Mouse (Mus musculus) gastrocnemius, postnatal 25 days (tissue): ENCODE data around the gene Kif2a. TPM values are rescaled to one million over a fixed set of nuclear protein-coding genes. Genes with fewer than 3 reads are reported as not detected.
A peak's percentile ranks its signal among the peaks of the same experiment; 100 is the strongest.
"Not testable (repeated sequence)": the region's sequence is repeated elsewhere in the genome, so short reads cannot be mapped to it uniquely, and the experiment has no call there.

ENCODE experiments used
- DNase-seq: peaks from one replicate; pipeline ENCODE4 v3.0.0; 2022
- total RNA-seq, 2 experiments: library from RNA; stranded (reverse); gene quantifications; 1 replicate in 1 of 2; 2 replicates in 1 of 2; pipeline ENCODE4 v1.2.3; 2021

The Kif2a gene
- total RNA-seq, 2 experiments from 2014 or later, result 23.3 to 23.4 TPM

DNA sequence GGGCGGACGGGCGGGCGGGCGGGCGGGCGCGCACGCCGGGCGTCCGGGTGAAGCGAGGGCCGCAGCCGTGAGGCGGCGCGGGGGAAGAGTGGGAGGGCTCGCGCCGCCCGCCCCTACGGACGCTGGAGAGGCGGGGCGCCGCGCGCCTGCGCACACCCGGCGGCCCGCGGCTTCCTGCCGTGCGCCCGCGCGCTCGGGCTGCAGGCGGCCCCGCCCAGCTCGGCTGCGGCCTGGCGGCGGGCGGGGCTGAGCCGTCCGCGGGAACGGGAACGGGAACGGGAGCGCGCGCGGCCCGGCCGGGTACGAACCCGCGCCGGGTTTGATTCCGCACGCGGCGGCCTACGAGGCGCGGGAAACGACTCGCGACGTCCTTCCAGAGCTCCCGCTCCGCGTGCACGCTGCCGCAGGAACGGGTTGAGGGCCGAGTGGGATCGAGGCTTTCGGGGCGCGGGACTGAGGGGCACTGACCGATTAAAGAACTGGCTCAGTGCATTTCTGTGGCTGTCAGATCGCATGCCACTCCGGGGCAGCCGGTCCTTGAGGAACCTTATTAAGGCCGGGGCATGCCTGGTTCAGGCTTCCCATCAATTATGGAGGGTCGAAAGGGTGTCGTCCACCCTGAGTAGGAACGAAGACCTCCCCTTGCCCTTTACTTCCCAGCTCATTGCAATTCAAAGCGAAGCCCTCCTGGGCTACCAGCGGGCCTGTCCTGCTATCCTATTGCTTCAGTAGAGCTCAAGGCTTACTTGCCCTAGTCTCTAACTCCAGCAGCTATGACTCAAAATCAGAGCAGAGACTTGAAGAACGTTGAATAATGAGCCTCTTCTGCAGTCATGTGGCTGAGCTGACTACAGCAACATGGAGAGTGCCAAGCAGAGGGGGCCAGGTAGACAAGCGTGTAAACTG lies 593 bp upstream of the Kif2a start:
- DNase-seq, result peak; percentile 83

DNA sequence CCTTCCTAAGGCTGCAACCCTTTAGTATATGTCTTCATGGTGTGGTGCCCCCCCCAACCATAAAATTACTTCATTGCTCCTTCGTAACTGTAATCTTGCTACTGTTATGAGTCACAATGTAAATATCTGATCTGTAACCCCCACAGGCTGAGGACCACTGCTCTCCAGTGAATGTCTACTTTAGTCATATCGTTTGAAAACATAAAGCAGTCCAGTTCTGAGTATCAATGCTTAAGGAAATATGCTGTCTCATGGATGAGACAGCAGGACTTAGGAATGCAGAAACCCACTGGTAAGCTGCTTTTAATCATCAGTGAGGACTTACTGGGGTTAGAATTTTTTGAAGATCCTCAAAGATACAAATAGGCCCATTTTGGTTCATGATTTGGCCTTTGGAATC lies 2.5 kb downstream of the Kif2a start:
- no peak for DNase-seq

DNA sequence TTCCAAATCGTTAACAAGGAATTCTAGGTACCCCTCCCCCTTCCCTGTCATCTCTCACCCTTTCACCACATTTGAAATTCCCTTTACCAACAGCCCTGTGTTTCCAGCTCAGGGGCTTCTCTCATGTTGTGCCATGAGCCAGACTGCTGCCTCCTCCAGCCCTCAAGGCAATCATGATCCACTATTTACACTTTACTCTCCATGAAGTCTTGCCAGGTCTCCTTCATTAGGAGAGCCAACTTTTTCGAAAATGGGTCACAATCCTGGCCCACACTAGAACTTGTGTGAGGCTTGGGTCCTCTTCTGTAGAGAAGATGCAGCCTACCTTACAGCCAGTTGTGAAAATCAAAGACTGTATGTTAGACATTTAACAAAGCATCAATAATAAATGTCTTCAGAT lies 8.0 kb downstream of the Kif2a start:
- DNase-seq, result no peak

DNA sequence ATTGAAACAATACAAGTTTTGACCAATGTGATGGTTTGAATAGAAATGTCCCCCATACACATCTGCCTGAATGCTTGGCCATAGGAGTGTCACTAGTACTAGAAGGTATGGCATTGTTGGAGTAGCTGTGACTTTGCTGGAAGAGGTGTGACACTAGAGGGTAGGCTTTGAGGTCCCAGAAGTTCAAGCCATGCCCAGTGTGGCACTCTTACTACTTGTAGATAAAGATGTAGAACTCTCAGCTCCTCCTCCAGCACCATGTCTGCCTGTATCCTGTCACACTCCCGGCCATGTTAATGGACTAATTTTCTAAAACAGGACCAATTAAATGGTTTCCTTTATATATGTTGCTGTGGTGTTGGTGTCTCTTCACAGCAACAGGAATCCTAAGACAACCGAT lies 10.3 kb downstream of the Kif2a start:
- no peak for DNase-seq

DNA sequence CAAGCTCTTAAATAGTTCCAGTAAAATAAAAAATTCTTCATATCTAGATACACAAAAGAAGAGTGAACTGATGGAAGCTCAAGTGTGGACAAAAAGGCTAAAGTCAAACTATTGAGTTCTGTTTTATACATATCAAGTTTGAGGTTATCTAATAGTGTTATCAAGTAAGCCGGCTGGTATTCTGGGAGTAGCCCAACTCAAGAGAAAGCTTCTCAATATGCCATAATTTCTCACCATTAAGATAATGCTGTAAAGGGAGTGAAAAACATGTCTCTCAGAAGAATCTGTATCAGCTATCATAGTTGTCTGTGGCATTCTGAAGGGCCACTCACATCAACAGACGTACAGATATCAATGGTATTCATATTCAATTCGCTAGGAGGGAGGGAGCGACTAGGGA lies 13.8 kb downstream of the Kif2a start:
- DNase-seq, result no peak

DNA sequence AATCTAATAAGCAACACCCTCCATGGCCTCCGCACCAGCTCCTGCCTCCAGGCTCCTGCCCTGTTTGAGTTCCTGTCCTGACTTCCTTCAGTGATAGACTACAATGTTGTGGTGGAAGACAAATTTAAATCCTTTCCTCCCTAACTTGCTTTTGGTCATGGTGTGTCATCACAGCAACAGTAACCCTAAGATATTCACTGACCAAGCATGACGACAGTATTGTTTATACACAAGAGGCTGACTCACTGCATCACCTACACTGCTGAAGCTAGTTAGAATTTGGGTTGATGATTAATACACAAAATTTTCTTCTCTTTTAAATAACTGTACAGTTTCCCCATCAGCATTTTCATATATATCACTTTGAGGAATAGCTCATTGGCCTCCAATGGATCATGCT lies 18.7 kb downstream of the Kif2a start:
- DNase-seq, result no peak

DNA sequence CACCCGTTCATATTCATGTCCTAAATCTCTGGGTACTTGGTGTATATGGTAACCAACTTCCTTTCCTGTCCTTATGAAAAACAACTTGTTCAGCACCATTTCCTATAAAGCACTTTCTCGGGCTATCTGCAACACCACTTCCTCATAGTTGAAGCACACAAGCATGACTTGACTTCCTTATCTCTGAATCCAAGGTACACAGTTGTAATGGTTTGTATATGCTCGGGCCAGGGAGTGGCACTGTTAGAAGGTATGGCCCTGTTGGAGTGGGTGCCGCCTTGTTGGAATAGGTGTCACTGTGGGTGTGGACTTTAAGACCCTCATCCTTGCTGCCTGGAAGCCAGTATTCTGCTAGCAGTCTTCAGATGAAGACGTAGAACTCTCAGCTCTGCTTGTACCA lies 23.3 kb downstream of the Kif2a start:
- DNase-seq, result no peak

DNA sequence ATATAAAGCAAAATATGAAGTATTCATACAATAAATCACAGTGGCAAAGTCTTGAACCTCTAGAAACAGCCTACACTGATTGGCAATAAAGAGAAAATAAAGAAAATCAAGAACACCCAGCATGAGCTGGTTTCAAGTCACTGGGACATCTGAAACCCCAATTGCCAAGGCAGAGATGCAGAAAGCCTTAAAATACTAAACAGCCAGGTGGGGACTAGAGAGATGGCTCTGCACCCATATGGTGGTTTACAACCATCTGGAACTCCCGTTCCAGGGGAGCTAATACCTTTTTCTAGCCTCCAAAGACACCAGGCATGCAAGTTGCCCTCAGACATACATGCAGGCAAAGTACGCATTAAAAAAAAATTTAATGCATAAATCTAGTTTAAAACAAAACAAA lies 23.9 kb downstream of the Kif2a start:
- no peak for DNase-seq

DNA sequence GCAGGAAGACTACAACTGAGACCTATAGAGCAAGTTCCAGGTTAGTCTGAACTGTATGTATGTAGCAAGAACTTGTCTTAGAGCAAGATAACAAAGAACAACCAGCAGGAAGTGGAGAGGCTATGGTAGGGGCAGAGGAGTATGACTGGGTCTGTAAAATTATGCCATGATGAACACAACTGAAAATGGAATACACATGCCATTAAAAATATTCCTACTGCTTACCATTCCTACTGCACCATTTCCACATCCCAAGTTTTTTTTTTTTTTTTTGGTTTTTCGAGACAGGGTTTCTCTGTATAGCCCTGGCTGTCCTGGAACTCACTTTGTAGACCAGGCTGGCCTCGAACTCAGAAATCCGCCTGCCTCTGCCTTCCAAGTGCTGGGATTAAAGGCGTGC lies 24.4 kb downstream of the Kif2a start:
- not testable (repeated sequence) for DNase-seq

DNA sequence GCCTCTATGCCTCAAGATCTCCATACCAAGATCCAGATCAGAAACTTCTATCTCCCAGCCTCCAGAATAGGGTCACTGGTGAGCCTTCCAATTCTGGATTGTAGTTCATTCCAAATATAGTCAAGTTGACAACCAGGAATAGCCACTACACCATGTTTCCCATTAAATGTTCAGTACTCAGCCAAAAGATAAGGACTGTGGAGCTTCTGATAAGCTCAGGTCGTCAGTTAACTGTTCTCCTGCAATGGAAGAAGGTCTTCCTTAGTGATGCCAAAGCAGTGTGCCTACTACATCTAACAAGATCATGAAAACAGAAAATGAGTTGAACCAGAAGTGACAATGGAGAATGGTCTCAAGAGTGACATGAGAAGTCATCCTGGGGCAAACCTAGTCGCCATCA lies 25.0 kb downstream of the Kif2a start:
- DNase-seq, result no peak

DNA sequence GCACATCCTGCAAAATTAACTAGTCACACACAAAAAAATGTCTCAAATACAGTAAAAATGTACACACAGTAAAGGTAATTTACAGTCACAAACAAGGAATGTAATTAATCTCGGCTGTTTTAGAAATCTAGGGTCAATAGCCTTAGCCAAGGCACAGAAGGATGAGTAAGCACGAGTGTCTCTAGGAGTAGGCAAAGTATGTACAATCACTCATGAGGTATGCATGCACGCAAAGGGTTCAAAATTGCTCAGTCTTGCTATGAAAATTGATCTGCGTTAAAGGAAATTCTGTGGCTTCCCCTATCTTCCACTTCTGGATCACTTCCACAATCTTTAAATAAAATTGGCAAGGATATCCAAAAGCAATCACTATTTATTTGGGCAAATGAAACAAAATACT lies 60.4 kb downstream of the Kif2a start:
- no peak for DNase-seq

DNA sequence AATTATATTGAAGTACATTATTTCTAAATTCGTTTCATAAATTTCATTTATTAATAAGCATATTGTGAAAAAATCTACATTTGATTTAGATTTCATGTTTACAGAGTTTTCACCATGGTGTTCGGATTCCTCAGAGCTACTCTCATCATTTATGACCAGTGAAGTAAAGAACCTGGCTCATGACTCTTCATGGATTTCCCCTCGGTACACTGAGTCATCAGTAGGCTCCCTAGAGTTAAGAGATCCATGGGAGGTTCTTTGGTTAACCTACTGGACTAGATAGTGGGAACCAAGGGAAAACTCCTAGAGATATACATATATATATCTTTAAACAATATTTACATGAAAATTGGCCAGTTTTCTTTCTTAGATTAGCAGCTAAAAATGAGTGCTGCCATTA lies 61.4 kb downstream of the Kif2a start:
- no peak for DNase-seq

DNA sequence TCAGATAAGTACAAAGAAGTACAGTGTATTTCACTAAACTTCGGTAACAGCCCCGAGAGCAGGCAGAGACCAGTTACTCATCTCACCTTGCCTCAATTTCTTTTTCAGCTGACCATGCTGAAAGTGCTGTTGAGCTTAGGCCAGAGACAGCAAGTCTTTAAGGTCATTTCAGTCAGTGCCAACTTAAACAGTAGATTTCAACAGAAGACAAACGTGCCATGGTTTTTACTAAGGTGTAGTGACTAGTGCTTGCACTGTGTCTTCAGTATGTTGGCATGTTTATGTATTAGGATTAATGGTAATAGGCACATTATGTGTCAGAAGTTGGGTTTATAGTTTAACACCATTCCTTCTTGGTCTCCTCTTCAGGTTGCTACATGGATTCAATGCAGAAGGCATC lies 63.6 kb downstream of the Kif2a start:
- DNase-seq, result no peak

DNA sequence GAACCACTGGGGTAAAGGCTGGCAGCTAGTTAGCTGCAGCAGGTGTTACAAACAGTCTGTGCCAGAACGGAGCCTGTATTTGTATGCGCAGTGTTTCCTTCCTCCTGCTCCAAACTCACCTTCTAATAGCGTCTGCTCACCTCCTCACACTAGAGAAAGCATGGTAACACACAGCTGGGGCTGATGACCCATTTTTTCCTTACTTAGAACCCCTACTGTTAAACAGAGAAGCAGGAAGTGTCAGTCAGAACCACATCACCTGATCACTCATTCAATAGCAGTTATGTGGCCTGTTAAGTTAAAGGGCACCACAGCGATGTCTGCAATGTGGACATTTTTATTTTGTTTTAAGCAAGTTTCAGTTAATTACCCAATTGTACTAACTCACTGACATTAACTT lies 64.4 kb downstream of the Kif2a start:
- DNase-seq, result no peak

DNA sequence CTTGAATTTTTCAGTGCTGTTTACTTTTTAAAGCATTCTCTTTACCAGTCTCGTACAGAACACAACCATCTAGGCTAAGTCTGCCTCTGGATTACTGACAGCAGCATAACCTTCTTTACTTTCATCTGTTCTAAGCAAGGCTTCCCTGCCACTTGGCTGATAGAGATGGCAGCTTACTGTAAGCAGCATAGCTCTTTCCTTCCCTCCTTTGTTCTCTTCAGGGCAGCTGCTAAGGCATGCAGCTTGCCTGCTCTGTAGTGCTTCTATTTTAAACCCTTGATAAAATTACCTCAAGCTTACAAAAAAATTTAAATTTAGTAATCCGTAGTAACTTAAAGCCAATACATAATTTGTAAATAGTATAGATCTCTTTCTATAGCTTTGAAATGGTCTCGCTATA lies 67.0 kb downstream of the Kif2a start:
- no peak for DNase-seq

DNA sequence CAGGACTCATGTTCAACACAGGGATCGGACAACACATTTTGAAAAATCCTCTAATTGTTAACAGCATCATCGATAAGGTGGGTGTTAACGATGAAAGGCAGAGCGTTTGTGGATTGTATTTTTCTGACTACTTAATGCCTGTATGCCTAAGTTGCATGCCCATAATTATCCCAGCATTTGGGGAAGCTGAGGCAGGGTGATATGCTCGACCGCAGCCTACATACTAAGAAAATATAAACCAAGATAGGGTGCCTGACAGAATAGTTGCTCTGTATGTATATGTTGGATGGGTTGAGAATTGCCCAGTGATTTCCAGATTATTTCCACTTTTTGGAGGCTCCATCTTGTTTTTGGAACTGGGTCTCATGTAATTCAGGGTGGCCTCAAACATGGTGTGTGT lies 74.3 kb downstream of the Kif2a start:
- DNase-seq, result no peak

DNA sequence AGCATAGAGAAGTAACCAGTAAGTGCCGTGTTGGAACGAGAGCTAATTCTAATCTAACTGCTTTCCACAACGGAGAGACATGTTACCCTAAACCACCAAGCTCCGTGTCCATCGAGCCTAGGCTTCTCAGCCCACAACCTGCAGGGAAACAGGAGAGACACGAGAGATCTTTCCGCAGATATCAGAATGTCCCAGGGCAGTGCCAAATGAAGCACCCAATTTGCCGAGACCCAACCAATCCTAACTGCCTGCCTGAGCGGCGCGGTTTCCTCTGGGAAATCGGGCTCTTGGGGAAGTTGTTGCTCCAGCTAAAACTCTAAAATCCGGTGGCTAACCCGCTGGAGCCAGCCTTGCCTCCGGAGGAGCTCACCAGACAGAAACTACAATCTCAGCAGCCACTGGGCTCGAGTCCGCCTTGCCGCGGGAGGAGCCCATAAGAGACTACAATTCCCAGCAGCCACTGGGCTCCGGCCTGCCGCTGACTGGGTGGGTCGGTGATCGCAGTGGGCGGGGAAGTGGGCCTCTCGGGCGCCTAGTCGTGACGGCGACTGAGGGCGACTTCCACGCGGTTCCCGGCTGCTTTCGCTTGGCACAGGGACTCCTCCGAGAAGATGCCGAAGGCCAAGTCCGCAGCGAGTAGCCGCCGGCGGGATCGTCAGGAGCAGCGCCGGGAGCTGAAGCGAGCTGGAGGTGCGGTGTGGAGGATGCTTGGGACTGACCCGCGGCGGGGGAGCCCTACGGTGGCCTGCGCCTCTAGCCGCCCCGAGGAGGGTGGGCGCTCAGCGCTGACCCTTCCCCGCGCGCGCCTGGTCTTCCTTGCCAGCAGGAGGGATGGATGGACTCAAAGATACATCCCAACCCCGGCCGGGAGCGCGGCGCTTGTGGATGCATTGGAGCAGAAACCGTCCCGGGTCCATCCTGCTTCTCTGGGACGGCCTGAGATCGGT lies 75.1 kb downstream of the Kif2a start, which contains the start of gene Dimt1:
Gene Dimt1 (plus strand): TSS at position 534 of the 947 bp plus-strand sequence.
- DNase-seq, result peak; percentile 95

DNA sequence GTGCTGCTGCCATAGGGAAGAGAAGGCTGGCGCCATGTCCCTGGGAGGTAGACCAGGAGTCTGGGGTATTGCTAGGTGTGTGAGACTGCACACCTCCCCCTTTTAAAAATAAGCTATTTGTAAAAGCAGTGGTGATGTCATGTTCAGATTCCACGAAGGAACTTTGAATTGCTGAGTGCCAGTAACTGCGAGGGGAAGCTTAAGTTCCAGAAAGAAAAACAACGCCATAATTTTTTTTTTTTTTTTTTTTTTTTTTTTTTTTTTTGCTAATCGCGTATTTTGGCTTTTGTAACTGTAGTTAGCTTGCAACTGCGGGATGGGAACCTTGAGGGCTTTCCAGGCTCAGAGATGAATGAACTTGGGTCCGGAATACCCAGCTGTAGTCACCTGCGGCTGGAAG lies 76.4 kb downstream of the Kif2a start:
- no peak for DNase-seq

DNA sequence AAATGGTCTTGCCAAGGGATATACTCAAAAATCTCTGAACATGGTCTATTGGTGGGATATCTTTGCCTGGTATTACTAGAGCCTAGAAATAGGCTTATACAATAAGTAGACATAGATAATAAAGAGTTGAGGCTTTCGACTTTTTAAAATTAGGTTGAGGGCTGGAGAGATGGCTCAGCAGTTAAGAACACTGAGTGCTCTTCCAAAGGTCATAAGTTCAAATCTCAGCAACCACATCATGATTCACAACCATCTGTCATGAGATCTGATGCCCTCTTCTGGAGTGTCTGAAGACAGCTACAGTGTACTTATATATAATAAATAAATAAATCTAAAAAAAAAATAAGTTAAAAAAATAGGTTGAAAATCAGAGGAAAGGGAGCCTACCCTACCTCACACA lies 79.2 kb downstream of the Kif2a start:
- DNase-seq, result no peak

DNA sequence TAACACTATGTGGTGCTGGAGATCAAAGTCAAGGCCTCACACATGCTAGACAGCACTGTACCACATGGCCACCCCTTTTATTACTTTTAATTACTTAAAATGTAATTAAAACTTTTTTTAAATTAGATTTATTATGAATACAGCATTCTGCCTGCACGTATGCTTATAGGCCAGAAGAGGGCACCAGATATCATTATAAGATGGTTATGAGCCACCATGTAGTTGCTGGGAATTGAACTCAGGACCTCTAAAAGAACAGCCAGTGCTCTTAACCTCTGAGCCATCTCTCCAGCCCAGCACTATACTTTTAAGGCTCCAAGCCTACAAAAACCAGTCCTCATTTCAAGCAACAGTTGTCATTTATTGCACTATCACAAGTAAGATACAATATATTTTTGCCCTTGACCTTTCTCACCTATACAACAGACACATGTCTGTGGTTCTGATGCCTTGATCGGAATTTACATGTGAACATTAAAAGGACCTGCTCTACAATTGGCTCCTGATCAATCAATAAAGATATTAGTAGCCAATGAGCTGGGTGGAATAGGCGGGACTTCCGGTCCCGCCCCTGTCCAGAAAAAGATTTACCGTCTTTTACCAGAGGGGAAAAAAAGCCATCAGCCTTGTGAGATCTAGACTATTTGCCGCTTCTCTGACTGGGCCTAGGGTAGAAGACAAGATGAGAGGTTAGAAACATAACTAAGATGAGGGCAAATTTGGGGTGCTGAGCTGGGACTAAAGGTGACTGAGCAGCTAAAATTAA lies 80.5 kb downstream of the Kif2a start:
- no peak for DNase-seq

DNA sequence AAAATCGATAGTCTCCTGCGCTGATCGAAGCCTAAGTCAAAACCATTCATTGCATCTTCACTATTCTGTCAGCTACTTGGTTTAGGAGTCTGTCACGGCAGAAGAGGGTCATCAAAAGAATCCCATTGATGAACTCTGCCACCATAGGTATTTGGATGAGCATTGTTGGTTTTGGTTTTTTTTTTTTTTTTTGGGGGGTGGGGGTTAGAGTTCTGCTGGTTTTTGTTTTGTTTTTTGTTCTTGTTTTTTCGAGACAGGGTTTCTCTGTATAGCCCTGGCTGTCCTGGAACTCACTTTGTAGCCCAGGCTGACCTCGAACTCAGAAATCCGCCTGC lies 84.8 kb downstream of the Kif2a start:
- no peak for DNase-seq
